Mouse (Mus musculus) cortical plate, adult 2 months (tissue): ENCODE measurements around the gene Mpc2. TPM values are rescaled to one million over a fixed set of nuclear protein-coding genes. Genes with fewer than 3 reads are reported as not detected.

Experiments
- H3K27ac ChIP-seq: fragments of 200-500 bp; 2 replicates; pipeline ENCODE4 v1.5.1; 2012; ENCODE audit warnings: low read length, control low read depth, inconsistent platforms; ENCODE audit not compliant: insufficient read depth
- H3K4me1 ChIP-seq: fragments of 200-500 bp; 2 replicates; pipeline ENCODE4 v1.6.1; 2011; ENCODE audit warnings: low read length; ENCODE audit not compliant: control insufficient read depth, insufficient read depth
- H3K4me3 ChIP-seq: fragments of 200-500 bp; 2 replicates; pipeline ENCODE4 v1.5.1; 2011; ENCODE audit warnings: mild to moderate bottlenecking, low read length, control low read depth; ENCODE audit not compliant: insufficient read depth
- CTCF ChIP-seq: fragments of 200-500 bp; IDR thresholded peaks from 2 replicates; pipeline ENCODE4 v1.5.1; 2011; ENCODE audit warnings: mild to moderate bottlenecking, control low read depth, low read length; ENCODE audit not compliant: insufficient read depth; ENCODE audit errors: extremely low read depth
- POLR2A ChIP-seq: fragments of 200-500 bp; IDR thresholded peaks from 2 replicates; pipeline ENCODE4 v1.6.1; 2011; ENCODE audit warnings: mild to moderate bottlenecking, low read length, control low read depth; ENCODE audit not compliant: insufficient read depth; ENCODE audit errors: extremely low read depth
- polyA plus RNA-seq: library from polyadenylated mRNA; depleted of rRNA; stranded (reverse); fragments of >200 nt; gene quantifications from 2 replicates; pipeline ENCODE4 v1.2.3, GENCODE M21; 2012; rRNA removed

Gene Mpc2
- polyA plus RNA-seq, 1 experiment = 161 TPM

DNA sequence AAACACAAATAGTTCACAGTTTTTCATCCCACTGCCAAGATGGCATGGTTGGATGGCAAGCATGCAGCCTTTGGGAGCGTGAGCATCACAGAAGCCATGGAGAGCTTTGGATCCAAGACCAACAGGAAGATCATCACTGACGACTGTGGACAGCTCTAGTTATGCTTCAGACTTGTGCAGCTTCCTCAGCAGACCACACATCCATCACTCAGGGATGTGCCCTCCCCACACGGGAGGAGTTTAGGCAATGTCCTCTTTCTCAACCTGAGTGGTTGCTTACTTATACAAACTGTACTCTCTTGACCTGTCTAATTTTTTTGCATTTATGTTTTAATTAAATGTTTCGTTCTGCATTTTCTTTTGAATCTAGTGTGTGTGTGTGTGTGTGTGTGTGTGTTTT, 28.8 kb downstream of the Mpc2 start:
- no peak for TF ChIP-seq POLR2A
- TF ChIP-seq CTCF = no peak
- no peaks in the 10 kb centered on the region for H3K4me1 ChIP-seq
- no peak overlapping the region for H3K4me3 ChIP-seq
- H3K27ac ChIP-seq = no peak overlapping the region

DNA sequence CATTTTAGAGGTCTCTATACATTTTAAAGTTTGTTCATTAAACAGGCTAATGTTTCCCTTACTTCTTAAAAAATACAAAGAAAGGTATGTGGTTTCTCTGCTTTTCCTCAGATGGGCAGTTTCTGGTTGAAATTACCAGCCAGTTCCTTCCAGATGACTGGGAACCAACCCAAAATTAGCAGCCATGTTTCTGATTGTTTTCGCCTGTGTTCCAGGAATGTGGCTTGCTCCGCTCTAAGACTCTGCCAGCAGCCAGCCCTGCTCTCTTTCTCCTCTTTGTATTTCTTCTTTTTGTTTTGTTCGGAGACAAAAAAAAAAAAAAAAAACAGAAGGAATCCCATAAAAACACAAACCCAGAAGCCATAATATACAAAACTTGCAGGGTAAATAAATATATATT, 38.4 kb downstream of the Mpc2 start:
- Histone ChIP-seq H3K4me3 (no peak overlapping the region), H3K4me1 (no peaks in the 10 kb centered on the region)
- no peak for TF ChIP-seq CTCF
- TF ChIP-seq POLR2A = no peak

DNA sequence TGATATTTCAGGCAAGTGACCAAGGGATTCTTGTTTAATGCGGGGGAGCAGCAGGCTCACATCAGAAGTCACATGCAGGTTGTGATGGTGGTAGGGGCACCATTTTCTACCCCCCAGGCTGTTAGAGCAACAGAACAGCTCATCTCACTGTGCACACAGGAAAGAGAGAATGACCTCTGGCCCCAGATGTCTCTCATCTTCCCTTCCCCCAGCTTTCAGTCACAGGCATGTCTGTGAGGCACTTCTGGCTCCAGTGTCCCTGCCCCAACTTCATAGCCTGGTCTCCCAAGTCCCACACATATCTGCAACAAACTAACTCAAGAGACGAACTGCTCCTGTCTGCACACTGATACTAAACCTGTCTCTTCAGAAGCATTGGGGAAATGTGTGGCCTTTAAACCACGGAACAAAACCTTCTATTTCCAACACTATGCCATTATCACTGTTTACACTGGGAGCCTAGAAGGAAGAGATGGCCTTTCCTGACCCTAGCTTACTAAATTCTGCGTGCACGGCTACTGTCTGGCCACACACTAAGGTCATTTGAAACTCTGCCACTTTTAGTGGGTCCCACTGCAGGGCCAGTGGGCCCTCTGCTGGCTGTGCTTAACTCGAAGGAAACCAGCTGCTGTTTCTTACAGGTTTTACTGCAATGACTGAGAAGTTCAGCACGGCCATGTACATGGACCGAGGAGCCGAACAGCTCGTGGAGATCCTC, 43.0 kb downstream of the Mpc2 start:
- H3K4me1 ChIP-seq = no peaks in the 10 kb centered on the region
- TF ChIP-seq POLR2A (no peak), CTCF (peak; percentile 33)
- no peak overlapping the region for H3K4me3 ChIP-seq
- no peak overlapping the region for H3K27ac ChIP-seq

More for the DNA sequence above, 38.4 kb downstream of the Mpc2 start:
- no peak overlapping the region for H3K27ac ChIP-seq

DNA sequence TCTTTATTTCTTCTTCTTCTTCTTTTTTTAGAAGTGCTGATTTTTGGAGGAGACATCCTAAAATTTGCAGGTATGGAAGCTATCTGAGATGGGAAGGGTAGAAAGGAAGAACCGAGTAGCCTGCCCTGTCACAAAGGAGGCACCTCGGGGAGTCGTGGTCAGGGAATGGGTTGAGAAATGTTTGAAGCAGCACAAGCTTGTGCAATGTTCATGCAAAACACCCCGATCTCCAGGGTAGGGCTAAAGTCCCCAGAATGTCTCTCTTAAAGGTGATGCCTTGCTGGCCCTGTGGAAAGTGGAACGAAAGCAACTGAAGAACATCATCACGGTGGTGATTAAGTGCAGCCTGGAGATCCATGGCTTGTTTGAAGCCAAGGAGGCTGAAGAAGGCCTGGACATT, 45.9 kb downstream of the Mpc2 start:
- no peak overlapping the region for H3K27ac ChIP-seq
- no peak overlapping the region for H3K4me3 ChIP-seq
- no peak for TF ChIP-seq CTCF
- TF ChIP-seq POLR2A = no peak
- no peaks in the 10 kb centered on the region for H3K4me1 ChIP-seq

DNA sequence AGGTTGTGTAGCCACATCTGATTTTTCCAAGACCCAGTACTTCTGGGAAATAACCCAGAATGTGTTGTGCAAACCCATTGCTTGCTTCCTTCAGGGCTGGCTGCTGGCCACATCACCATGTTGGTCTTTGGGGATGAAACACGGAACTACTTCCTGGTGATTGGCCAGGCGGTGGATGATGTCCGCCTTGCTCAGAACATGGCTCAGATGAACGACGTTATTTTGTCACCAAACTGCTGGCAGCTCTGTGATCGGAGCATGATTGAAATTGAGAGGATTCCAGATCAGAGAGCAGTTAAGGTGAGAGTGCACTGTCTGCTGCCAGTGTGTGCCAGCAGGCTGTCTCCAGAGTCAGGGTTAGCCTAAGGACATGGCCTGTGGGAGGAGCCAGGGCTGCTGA, 49.7 kb downstream of the Mpc2 start:
- TF ChIP-seq POLR2A (no peak), CTCF (no peak)
- Histone ChIP-seq H3K4me3 (no peak overlapping the region), H3K27ac (no peak overlapping the region), H3K4me1 (no peaks in the 10 kb centered on the region)

DNA sequence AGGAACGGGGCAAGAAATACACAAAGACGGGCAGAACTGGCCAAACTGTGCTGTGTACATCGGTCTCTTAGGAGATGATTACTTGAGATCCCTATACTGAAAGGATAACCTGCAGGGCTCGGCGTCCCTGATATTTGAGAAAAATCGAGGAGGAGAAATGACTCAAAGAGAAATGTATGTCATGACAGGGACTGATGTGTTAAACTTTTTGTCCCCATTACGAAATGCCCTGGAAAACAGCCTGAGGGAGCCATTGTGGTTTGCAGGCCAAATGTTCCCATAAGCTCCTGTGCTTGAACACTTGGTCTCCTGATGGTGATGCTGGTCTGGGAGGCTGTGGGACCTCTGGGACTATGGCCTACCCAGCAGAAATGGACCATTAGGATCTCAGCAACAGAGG, 60.3 kb downstream of the Mpc2 start:
- TF ChIP-seq CTCF (no peak), POLR2A (no peak)
- Histone ChIP-seq H3K4me1 (no peaks in the 10 kb centered on the region), H3K4me3 (no peak overlapping the region), H3K27ac (no peak overlapping the region)

Other genes with a start within 250 kb of the Mpc2 start
- gene Tiprl, start 223.6 kb upstream of the Mpc2 start, polyA plus RNA-seq = 47.2 TPM in 2 replicates
- 3.8 and 6.6 TPM in 2 replicates for gene Gpr161, start 164.8 kb upstream of the Mpc2 start, polyA plus RNA-seq
- 73.1 and 76.2 TPM in 2 replicates for gene Dcaf6, start 162 bp upstream of the Mpc2 start, polyA plus RNA-seq
- gene Adcy10, start 24.5 kb downstream of the Mpc2 start, polyA plus RNA-seq = 0.21 and 0.57 TPM in 2 replicates
- 41.8 and 43.7 TPM in 2 replicates for gene Mpzl1, start 173.9 kb downstream of the Mpc2 start, polyA plus RNA-seq
- 6.0 TPM in 2 replicates for gene Rcsd1, start 249.1 kb downstream of the Mpc2 start, polyA plus RNA-seq